Mouse (Mus musculus) myocyte (in vitro differentiated cells): Measurements from ENCODE around the gene Cep295. TPM values are rescaled to one million over a fixed set of nuclear protein-coding genes. Genes with fewer than 3 reads are reported as not detected.

Experiments used
- H3K27me3 ChIP-seq: one replicate; pipeline ENCODE4 v1.6.1; 2011; ENCODE audit not compliant: control insufficient read depth, insufficient read depth, insufficient read length
- H3K36me3 ChIP-seq: one replicate; pipeline ENCODE4 v1.6.1; 2011; ENCODE audit not compliant: control insufficient read depth, insufficient read depth
- H3K4me2 ChIP-seq: one replicate; pipeline ENCODE4 v1.6.1; 2011; ENCODE audit warnings: low read depth, control low read depth
- H3K4me3 ChIP-seq: one replicate; pipeline ENCODE4 v1.5.1; 2011; ENCODE audit warnings: mild to moderate bottlenecking, control low read depth, moderate library complexity
- H3K79me2 ChIP-seq: one replicate; pipeline ENCODE4 v1.6.1; 2011; ENCODE audit not compliant: control insufficient read depth, insufficient read depth
- H3ac ChIP-seq: one replicate; pipeline ENCODE4 v1.6.1; 2011; ENCODE audit not compliant: control insufficient read depth, insufficient read length
- CEBPB ChIP-seq: IDR thresholded peaks from 2 replicates; pipeline ENCODE4 v1.6.1; 2011; ENCODE audit warnings: mild to moderate bottlenecking, moderate library complexity; ENCODE audit not compliant: poor library complexity, insufficient read depth, severe bottlenecking
- E2F4 ChIP-seq: IDR thresholded peaks from one replicate; pipeline ENCODE4 v1.6.1; 2011; ENCODE audit warnings: mild to moderate bottlenecking, control low read depth, moderate library complexity; ENCODE audit not compliant: insufficient read depth
- MAX ChIP-seq: IDR thresholded peaks from one replicate; pipeline ENCODE4 v1.6.1; 2011; ENCODE audit warnings: low read depth, mild to moderate bottlenecking, control low read depth
- MYOD1 ChIP-seq, 3 experiments: IDR thresholded peaks; one replicate each; pipeline ENCODE4 v1.6.1; 2011; ENCODE audit warnings: control low read depth in 2 of 3, low read depth in 2 of 3, mild to moderate bottlenecking in 2 of 3, moderate library complexity in 1 of 3; ENCODE audit not compliant: insufficient read length in 2 of 3, control insufficient read depth in 1 of 3
- MYOG ChIP-seq, 3 experiments: IDR thresholded peaks; one replicate each; pipeline ENCODE4 v1.6.1; 2011; ENCODE audit warnings: control low read depth in 2 of 3, low read depth in 2 of 3, mild to moderate bottlenecking in 2 of 3; ENCODE audit not compliant: insufficient read length in 2 of 3, control insufficient read depth in 1 of 3, insufficient read depth in 1 of 3
- POLR2A ChIP-seq: IDR thresholded peaks from one replicate; pipeline ENCODE4 v1.6.1; 2011; ENCODE audit warnings: low read depth, mild to moderate bottlenecking, control low read depth, moderate library complexity; ENCODE audit not compliant: insufficient read length
- POLR2AphosphoS2 ChIP-seq: IDR thresholded peaks from one replicate; pipeline ENCODE4 v1.6.1; 2011; ENCODE audit warnings: low read depth, control low read depth; ENCODE audit not compliant: insufficient read length
- REST ChIP-seq: IDR thresholded peaks from one replicate; pipeline ENCODE4 v1.6.1; 2011; ENCODE audit warnings: mild to moderate bottlenecking, control low read depth, moderate library complexity; ENCODE audit not compliant: insufficient read depth, insufficient read length
- SRF ChIP-seq: IDR thresholded peaks from one replicate; pipeline ENCODE4 v1.6.1; 2011; ENCODE audit warnings: low read depth; ENCODE audit not compliant: control insufficient read depth, insufficient read length
- TCF12 ChIP-seq: IDR thresholded peaks from one replicate; pipeline ENCODE4 v1.6.1; 2011; ENCODE audit warnings: mild to moderate bottlenecking, control low read depth; ENCODE audit not compliant: poor library complexity, insufficient read depth, severe bottlenecking
- TCF3 ChIP-seq: IDR thresholded peaks from one replicate; pipeline ENCODE4 v1.6.1; 2011; ENCODE audit warnings: low read depth, control low read depth; ENCODE audit not compliant: insufficient read length
- USF1 ChIP-seq: IDR thresholded peaks from one replicate; pipeline ENCODE4 v1.6.1; 2011; ENCODE audit warnings: low read depth, mild to moderate bottlenecking, control low read depth, moderate library complexity
- polyA plus RNA-seq: library from polyadenylated mRNA; unstranded; fragments of >200 nt; fragmentation: generic; extraction: Trizol; gene quantifications from one replicate; pipeline ENCODE4 v1.2.1, GENCODE M21; 2012; ENCODE audit warnings: missing spikeins

The Cep295 gene
- polyA plus RNA-seq, 1 experiment: 2.6 TPM

DNA sequence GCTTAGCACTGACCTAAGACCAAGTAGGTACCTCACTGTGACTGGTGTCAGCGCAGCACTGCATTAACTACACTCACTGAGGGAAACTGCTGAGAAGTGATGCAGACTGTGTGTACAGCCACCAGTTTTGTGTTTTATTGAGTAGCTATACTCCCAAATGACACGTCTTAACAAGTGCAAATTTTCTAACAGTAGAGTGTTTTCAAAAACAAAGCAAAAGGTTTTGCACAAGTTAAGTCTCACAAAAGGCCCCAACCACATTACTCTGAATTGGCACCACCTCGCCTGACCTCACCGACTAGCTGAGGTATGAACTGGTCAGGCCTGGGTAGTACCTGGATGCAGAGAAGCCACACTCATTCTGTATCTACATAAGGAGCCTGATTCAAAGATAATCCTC is 80.7 kb downstream of the Cep295 start:
- Histone ChIP-seq H3K4me2 (no peak overlapping the region), H3K4me3 (no peak overlapping the region), H3K36me3 (peaks cover 27% of the 10 kb centered on the region), H3K79me2 (peaks cover 19% of the 10 kb centered on the region), H3ac (no peak overlapping the region), H3K27me3 (no peaks in the 10 kb centered on the region)
- no peak for TF ChIP-seq POLR2A
- TF ChIP-seq REST: no peak
- TF ChIP-seq TCF3: no peak
- no peak for TF ChIP-seq SRF
- no peak for TF ChIP-seq E2F4
- no peak for TF ChIP-seq CEBPB
- no peak for TF ChIP-seq MAX
- no peak for TF ChIP-seq POLR2AphosphoS2
- TF ChIP-seq MYOG (IDR thresholded peaks at IDR 0.05; ENCODE audit: control insufficient read depth in 1 of 3, insufficient read depth in 1 of 3, insufficient read length in 2 of 3, low read depth in 2 of 3): no peak
- TF ChIP-seq MYOD1 (IDR thresholded peaks at IDR 0.05; ENCODE audit: control insufficient read depth in 1 of 3, insufficient read length in 2 of 3, low read depth in 2 of 3): no peak
- no peak for TF ChIP-seq TCF12
- TF ChIP-seq USF1: no peak

DNA sequence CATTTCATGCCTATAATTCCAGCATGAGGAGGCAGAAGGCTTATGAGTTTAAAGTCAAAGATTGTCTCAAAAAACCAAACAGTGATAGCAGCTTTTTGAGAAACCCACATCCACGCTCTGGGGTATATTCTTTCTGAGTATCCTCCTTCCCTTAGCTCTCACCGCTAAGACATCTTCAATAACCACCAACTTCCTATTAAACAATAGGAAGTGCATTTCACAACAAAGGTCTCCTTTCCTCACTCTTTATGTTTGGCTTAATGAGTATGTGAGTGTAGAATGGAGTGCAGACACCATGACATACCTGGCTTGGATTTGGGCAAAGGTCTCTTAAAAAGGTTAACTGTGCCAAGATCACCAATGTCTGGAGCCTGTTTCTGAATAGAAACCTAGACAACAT is 83.6 kb downstream of the Cep295 start:
- H3K79me2 ChIP-seq: peaks cover 16% of the 10 kb centered on the region
- H3K4me2 ChIP-seq: no peak overlapping the region
- TF ChIP-seq MYOD1 (IDR thresholded peaks at IDR 0.05; ENCODE audit: control insufficient read depth in 1 of 3, insufficient read length in 2 of 3, low read depth in 2 of 3) (no peak), TCF3 (no peak), POLR2AphosphoS2 (no peak), USF1 (no peak), MAX (no peak), SRF (no peak), REST (no peak)
- no peak overlapping the region for H3K4me3 ChIP-seq
- no peaks in the 10 kb centered on the region for H3K27me3 ChIP-seq
- H3K36me3 ChIP-seq: peaks cover 35% of the 10 kb centered on the region
- no peak overlapping the region for H3ac ChIP-seq

Other genes with a start within 250 kb of the Cep295 start
- 10.6 TPM for gene Hephl1, start 245.7 kb downstream of the Cep295 start, polyA plus RNA-seq
- gene Vstm5, start 118.7 kb downstream of the Cep295 start, polyA plus RNA-seq: not detected
- gene Med17, start 77.9 kb downstream of the Cep295 start, polyA plus RNA-seq: 25.2 TPM
- gene Taf1d, start 51.6 kb downstream of the Cep295 start, polyA plus RNA-seq: 26.6 TPM
- gene 4931406C07Rik, start 51.3 kb downstream of the Cep295 start, polyA plus RNA-seq: 11.6 TPM
- 10.5 TPM for gene Smco4, start 135.6 kb upstream of the Cep295 start, polyA plus RNA-seq